Comparison of ENCODE assay signal across 30 mouse cellular contexts in genomic region chr3:98262133-98262532, GRCm38 (mm10). TPM values are rescaled to one million over a fixed set of nuclear protein-coding genes. Genes with fewer than 3 reads are reported as not detected.
A peak's percentile ranks its signal among the peaks of the same experiment; 100 is the strongest.
DNase-seq lines count a peak whose midpoint lies in the region; ATAC-seq and TF ChIP-seq lines count a peak whose summit lies in the region.
"Had no signal": no experiment of that assay in that cellular context is flagged by ENCODE, and none has a peak within 500 bp of the region (broad histone marks: within the 10 kb centered on the region; RNA-seq: fewer than 3 reads in every experiment).

No protein-coding gene starts in this region.

- no peak for ATAC-seq in kidney, embryonic 15.5 days (replicated peaks; ENCODE audit: low FRiP score)
- peak; percentile 34; the same call in 1 of the 2 replicates for ATAC-seq in liver, embryonic 14.5 days (ENCODE audit: insufficient read depth)
- ATAC-seq in hindbrain, embryonic 16.5 days: no peak
- ATAC-seq: forebrain, postnatal 0 days; inflammation-experienced regulatory T-cells, adult 6 months had no signal

- no peak for TF ChIP-seq POLR2A in kidney, adult 2 months (IDR thresholded peaks at IDR 0.05; ENCODE audit: low read depth, low read length)

- H3K4me3 ChIP-seq in kidney, adult 2 months (ENCODE audit: insufficient read depth, low read depth, low read length): no peak overlapping the region
- no peak overlapping the region for H3K4me3 ChIP-seq in kidney, embryonic 15.5 days (replicated peaks)
- no peak overlapping the region for H3K4me3 ChIP-seq in liver, embryonic 14.5 days (ENCODE audit: insufficient read depth in 1 of 2, low read depth in 2 of 2, low read length in 2 of 2)
- H3K4me3 ChIP-seq in hindbrain, embryonic 16.5 days (ENCODE audit: low read length): no peak overlapping the region
- H3K4me3 ChIP-seq: embryonic facial prominence, embryonic 15.5 days; forebrain, embryonic 10.5 days; heart, embryonic 12.5 days; hindbrain, embryonic 12.5 days; limb, embryonic 10.5 days had no signal

- 66% methylated on average over 2 of the region's 2 CpGs for WGBS in kidney, adult 2 months
- WGBS in kidney, embryonic 15.5 days: 95% methylated on average over 2 of the region's 2 CpGs
- 76% methylated on average over 2 of the region's 2 CpGs for WGBS in liver, embryonic 14.5 days (ENCODE audit: insufficient replicate concordance)
- WGBS in hindbrain, embryonic 16.5 days: 91% methylated on average over 2 of the region's 2 CpGs

- no peaks in the 10 kb centered on the region for H3K9me3 ChIP-seq in kidney, embryonic 15.5 days (replicated peaks)
- no peaks in the 10 kb centered on the region for H3K9me3 ChIP-seq in liver, embryonic 14.5 days (ENCODE audit: control insufficient read depth, low read length)
- H3K9me3 ChIP-seq in hindbrain, embryonic 16.5 days (ENCODE audit: control insufficient read depth, low read length): no peaks in the 10 kb centered on the region
- H3K9me3 ChIP-seq: embryonic facial prominence, embryonic 15.5 days; forebrain, embryonic 10.5 days; heart, embryonic 12.5 days; hindbrain, embryonic 12.5 days; limb, embryonic 10.5 days had no signal

- no peak overlapping the region for H3K9ac ChIP-seq in kidney, embryonic 15.5 days
- H3K9ac ChIP-seq in liver, embryonic 14.5 days (replicated peaks): no peak overlapping the region
- no peak overlapping the region for H3K9ac ChIP-seq in hindbrain, embryonic 16.5 days (ENCODE audit: low read depth, low read length)
- H3K9ac ChIP-seq: embryonic facial prominence, embryonic 15.5 days; forebrain, postnatal 0 days; heart, embryonic 12.5 days; hindbrain, embryonic 12.5 days; lung, embryonic 14.5 days had no signal

- H3K27ac ChIP-seq in kidney, adult 2 months (ENCODE audit: insufficient read depth, low read depth, low read length): peak overlapping the region; percentile 93
- H3K27ac ChIP-seq in kidney, embryonic 15.5 days: no peak overlapping the region
- H3K27ac ChIP-seq in liver, embryonic 14.5 days: no peak overlapping the region; the same call in 1 of the 2 replicates
- H3K27ac ChIP-seq in hindbrain, embryonic 16.5 days (ENCODE audit: low read depth, low read length): no peak overlapping the region
- H3K27ac ChIP-seq: embryonic facial prominence, embryonic 15.5 days; forebrain, embryonic 10.5 days; hindbrain, embryonic 12.5 days; limb, embryonic 10.5 days had no signal

- TF ChIP-seq CTCF in kidney, adult 2 months (conservative IDR thresholded peaks at IDR 0.05; ENCODE audit: insufficient read depth, insufficient read length, low read depth, low read length): no peak
- no peak for TF ChIP-seq CTCF in liver, embryonic 14.5 days (IDR thresholded peaks at IDR 0.05; ENCODE audit: low read depth)

- no peaks in the 10 kb centered on the region for H3K27me3 ChIP-seq in kidney, adult 2 months (replicated peaks; ENCODE audit: control insufficient read depth, insufficient read depth, low read length)
- no peaks in the 10 kb centered on the region for H3K27me3 ChIP-seq in kidney, embryonic 15.5 days
- H3K27me3 ChIP-seq in liver, embryonic 14.5 days (ENCODE audit: control insufficient read depth, insufficient read depth, low read length): no peaks in the 10 kb centered on the region
- no peaks in the 10 kb centered on the region for H3K27me3 ChIP-seq in hindbrain, embryonic 16.5 days (replicated peaks; ENCODE audit: control insufficient read depth, insufficient read depth, low read length)
- H3K27me3 ChIP-seq: embryonic facial prominence, embryonic 15.5 days; heart, embryonic 12.5 days; hindbrain, embryonic 12.5 days had no signal

- TF ChIP-seq EP300 in liver, embryonic 14.5 days (IDR thresholded peaks at IDR 0.05; ENCODE audit: low read depth): no peak

- peaks cover 11% of the 10 kb centered on the region; the same call in 1 of the 2 replicates for H3K4me1 ChIP-seq in kidney, adult 2 months (ENCODE audit: control insufficient read depth, insufficient read depth, low read length)
- peaks cover 14% of the 10 kb centered on the region for H3K4me1 ChIP-seq in kidney, embryonic 15.5 days
- H3K4me1 ChIP-seq in liver, embryonic 14.5 days (replicated peaks; ENCODE audit: control insufficient read depth in 2 of 2, insufficient read depth in 2 of 2, low read length in 1 of 2): peaks cover 6 to 15% of the 10 kb centered on the region in 2 experiments
- H3K4me1 ChIP-seq in hindbrain, embryonic 16.5 days (ENCODE audit: control insufficient read depth, insufficient read depth, low read depth, low read length): peaks cover 3% of the 10 kb centered on the region; the same call in 1 of the 2 replicates
- H3K4me1 ChIP-seq: limb, embryonic 10.5 days had no signal

- H3K36me3 ChIP-seq in kidney, adult 2 months (ENCODE audit: control insufficient read depth, insufficient read depth, low read length): no peaks in the 10 kb centered on the region
- H3K36me3 ChIP-seq in kidney, embryonic 15.5 days: no peaks in the 10 kb centered on the region
- H3K36me3 ChIP-seq in liver, embryonic 14.5 days (replicated peaks; ENCODE audit: control insufficient read depth, insufficient read depth, low read depth): no peaks in the 10 kb centered on the region
- no peaks in the 10 kb centered on the region for H3K36me3 ChIP-seq in hindbrain, embryonic 16.5 days (ENCODE audit: control insufficient read depth, insufficient read depth, low read length)
- H3K36me3 ChIP-seq: embryonic facial prominence, embryonic 15.5 days; forebrain, embryonic 10.5 days; heart, embryonic 12.5 days; hindbrain, embryonic 12.5 days; limb, embryonic 10.5 days had no signal

- no peak overlapping the region for H3K4me2 ChIP-seq in kidney, embryonic 15.5 days
- no peak overlapping the region for H3K4me2 ChIP-seq in liver, embryonic 14.5 days (ENCODE audit: low read depth)
- H3K4me2 ChIP-seq in hindbrain, embryonic 16.5 days (ENCODE audit: low read length): no peak overlapping the region
- H3K4me2 ChIP-seq: embryonic facial prominence, embryonic 15.5 days; heart, embryonic 12.5 days; hindbrain, embryonic 12.5 days; lung, embryonic 14.5 days had no signal

- DNase-seq in kidney, adult 2 months: peak; percentile 83
- peak; percentile 57 for DNase-seq in kidney, postnatal 10 days
- DNase-seq in liver, embryonic 14.5 days (ENCODE audit: low read depth in 3 of 3, low spot score in 3 of 3): no peak
- no peak for DNase-seq in ovary, postnatal 14 days (ENCODE audit: low spot score)
- DNase-seq in layer of hippocampus, postnatal 14 days (ENCODE audit: low spot score in 2 of 2): no peak
- DNase-seq: B cell, adult 2 months; cerebellum, adult 2 months; cerebellum, postnatal 36 days; forebrain, postnatal 0 days; heart, postnatal 14 days; layer of hippocampus, adult 9-11 months; lung, embryonic 14.5 days; lung, postnatal 36 days; right cerebral cortex, postnatal 25 days; thymus, postnatal 14 days had no signal

RNA-seq across cellular contexts. Expression of gene Hmgcs2, which starts 18.1 kb away (rescaled TPM):
- polyA plus RNA-seq in kidney, adult 2 months (2012; rRNA removed): 39.0 and 39.5 TPM in 2 replicates
- 8.2 and 12.7 TPM in 2 replicates for polyA plus RNA-seq in kidney, embryonic 15.5 days (2015; fragmentation: Nextera tagmentation; extraction: Ambion mirVana)
- 30.7 and 32.1 TPM in 2 replicates for polyA plus RNA-seq in liver, embryonic 14.5 days (2012; rRNA removed)
- 81.2 and 85.7 TPM in 2 replicates for polyA plus RNA-seq in liver, embryonic 14.5 days (2014; fragmentation: Nextera tagmentation; extraction: Ambion mirVana)
- polyA plus RNA-seq in hindbrain, embryonic 16.5 days (2015; fragmentation: Nextera tagmentation; extraction: Ambion mirVana): 24.8 and 29.7 TPM in 2 replicates
- 10 to 100 TPM; 10.4 to 13.7 TPM for total RNA-seq in layer of hippocampus, postnatal 14 days (2021)
- total RNA-seq: neutrophil, adult 5-6 weeks had no signal
- polyA plus RNA-seq: inflammation-experienced regulatory T-cells, adult 6 months had no signal

RNA-seq across cellular contexts. Expression of gene Reg4, which starts 40.2 kb away (rescaled TPM):
- polyA plus RNA-seq in kidney, adult 2 months (2012; rRNA removed): not detected in 2 replicates
- 0.21 and 0.22 TPM in 2 replicates for polyA plus RNA-seq in kidney, embryonic 15.5 days (2015; fragmentation: Nextera tagmentation; extraction: Ambion mirVana)
- not detected in 2 replicates for polyA plus RNA-seq in liver, embryonic 14.5 days (2012; rRNA removed)
- polyA plus RNA-seq in liver, embryonic 14.5 days (2014; fragmentation: Nextera tagmentation; extraction: Ambion mirVana): not detected in 2 replicates
- not detected in 2 replicates for polyA plus RNA-seq in hindbrain, embryonic 16.5 days (2015; fragmentation: Nextera tagmentation; extraction: Ambion mirVana)
- total RNA-seq in layer of hippocampus, postnatal 14 days (2021): not detected
- total RNA-seq: forebrain, postnatal 0 days; gastrocnemius, adult 18-20 months; heart, postnatal 14 days; left cerebral cortex, adult 8-10 months; midbrain, postnatal 0 days; neutrophil, adult 5-6 weeks had no signal
- polyA plus RNA-seq: cerebellum, adult 2 months; embryonic facial prominence, embryonic 15.5 days; forebrain, postnatal 0 days; gonadal fat pad, adult 2 months; heart, embryonic 12.5 days; hindbrain, embryonic 12.5 days; inflammation-experienced regulatory T-cells, adult 6 months; limb, embryonic 10.5 days; lung, embryonic 14.5 days; midbrain, postnatal 0 days; spleen, adult 2 months; stomach, embryonic 14.5 days had no signal

Comparison
In these comparisons a context has a peak if more than half of its experiments do, and no peak if none do; other contexts are left out.
1. DNase-seq: peak in kidney, adult 2 months (single experiment) and kidney, postnatal 10 days (single experiment); none in liver, embryonic 14.5 days (0 of 3), ovary, postnatal 14 days (single experiment) and layer of hippocampus, postnatal 14 days (0 of 2).